Mouse (Mus musculus) liver, embryonic 14.5 days (tissue): ENCODE measurements at regions not wholly inside any gene's neighbourhood (a gene's known extent, or its start where the extent isn't known, plus 50 kb on each side); places are given as distances from the start of the nearest gene placed in this dataset.

Experiments
- CTCF ChIP-seq: IDR thresholded peaks from 2 replicates; pipeline ENCODE4 v1.5.1; 2016; ENCODE audit warnings: antibody characterized with exemption, low read depth, control low read depth
- EP300 ChIP-seq: IDR thresholded peaks from 2 replicates; pipeline ENCODE4 v1.6.1; 2016; ENCODE audit warnings: antibody characterized with exemption, low read depth

DNA sequence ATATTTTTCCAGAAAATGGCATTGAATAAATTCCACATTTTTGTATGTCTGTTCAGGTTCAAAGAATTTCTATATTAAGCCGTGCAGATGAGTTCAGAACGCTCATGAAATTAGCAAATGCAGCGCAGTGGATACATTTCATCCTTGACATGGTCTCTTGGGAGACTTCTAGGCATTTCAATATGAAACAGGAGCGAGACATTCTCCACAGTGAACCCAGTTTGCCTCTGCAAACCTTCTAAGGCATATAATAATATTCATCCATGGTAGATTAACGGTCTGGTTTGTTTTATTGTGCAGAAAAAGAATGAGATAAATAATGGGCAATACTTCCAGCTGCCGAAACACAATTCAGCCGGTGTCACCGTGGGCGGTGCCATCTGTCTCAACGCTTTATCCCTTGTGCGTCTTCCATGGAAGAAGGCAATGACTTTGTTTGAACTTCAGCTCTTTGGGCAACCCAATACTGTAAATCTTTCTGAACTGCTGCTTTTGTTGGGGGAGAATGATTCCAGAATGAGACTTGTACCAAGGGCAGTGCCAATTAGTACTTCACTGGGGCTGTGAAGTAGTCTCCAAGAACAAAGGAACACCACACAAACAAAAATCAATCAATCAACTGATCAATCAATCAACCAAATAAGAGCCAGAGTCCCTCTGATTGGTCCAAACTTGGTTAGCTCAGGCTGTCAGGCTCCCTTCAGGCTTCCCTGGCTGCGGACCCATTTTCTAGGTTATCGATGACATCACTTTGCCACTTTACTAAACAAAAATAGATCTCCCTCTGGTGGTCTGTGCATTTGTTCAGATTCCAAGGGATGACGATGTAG, 326.0 kb downstream of the Ice1 start:
- TF ChIP-seq CTCF (no peak), EP300 (no peak)
